Mouse (Mus musculus) natural killer cell, adult 2 months (primary cell): ENCODE measurements around the gene Ccr7.

Source experiments
- DNase-seq, 2 experiments: peaks; one replicate each; pipeline ENCODE4 v3.0.0; 2022; ENCODE audit warnings: low spot score in 2 of 2

Gene Ccr7

DNA sequence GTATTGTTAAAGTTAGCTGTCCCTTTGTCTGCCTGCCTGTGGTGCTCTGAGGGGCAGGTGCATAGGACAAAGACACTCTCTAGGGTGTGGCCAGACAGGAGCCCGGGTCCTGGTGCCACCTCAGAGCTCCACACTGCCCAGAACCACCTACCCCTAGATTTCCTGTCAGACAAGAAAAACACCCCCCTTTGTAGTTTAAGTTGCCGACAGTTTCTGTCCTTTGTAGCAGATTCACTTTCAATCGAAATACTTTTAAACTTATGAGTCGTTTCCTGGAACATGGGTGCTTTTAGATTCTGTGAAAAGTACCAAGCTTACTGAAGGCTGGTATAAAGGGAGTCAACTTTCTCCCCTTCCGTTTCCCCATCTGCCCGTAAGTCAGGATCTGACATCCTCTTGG, 38.9 kb downstream of the Ccr7 start:
- DNase-seq = peak in 1 of 2 experiments; percentile 29

GRCm38 (mm10) chr11:99113111-99113510, 41.8 kb downstream of the Ccr7 start:
- DNase-seq = no peak

GRCm38 (mm10) chr11:99112700-99113099, 42.2 kb downstream of the Ccr7 start:
- no peak for DNase-seq

- no peak for DNase-seq
Observed at GRCm38 (mm10) chr11:99111631-99112030, 43.2 kb downstream of the Ccr7 start.

GRCm38 (mm10) chr11:99111155-99111554, 43.7 kb downstream of the Ccr7 start:
- DNase-seq = no peak

- DNase-seq = no peak
Observed at GRCm38 (mm10) chr11:99110370-99111110, 44.3 kb downstream of the Ccr7 start.

GRCm38 (mm10) chr11:99108296-99108695, 46.6 kb downstream of the Ccr7 start:
- no peak for DNase-seq

DNA sequence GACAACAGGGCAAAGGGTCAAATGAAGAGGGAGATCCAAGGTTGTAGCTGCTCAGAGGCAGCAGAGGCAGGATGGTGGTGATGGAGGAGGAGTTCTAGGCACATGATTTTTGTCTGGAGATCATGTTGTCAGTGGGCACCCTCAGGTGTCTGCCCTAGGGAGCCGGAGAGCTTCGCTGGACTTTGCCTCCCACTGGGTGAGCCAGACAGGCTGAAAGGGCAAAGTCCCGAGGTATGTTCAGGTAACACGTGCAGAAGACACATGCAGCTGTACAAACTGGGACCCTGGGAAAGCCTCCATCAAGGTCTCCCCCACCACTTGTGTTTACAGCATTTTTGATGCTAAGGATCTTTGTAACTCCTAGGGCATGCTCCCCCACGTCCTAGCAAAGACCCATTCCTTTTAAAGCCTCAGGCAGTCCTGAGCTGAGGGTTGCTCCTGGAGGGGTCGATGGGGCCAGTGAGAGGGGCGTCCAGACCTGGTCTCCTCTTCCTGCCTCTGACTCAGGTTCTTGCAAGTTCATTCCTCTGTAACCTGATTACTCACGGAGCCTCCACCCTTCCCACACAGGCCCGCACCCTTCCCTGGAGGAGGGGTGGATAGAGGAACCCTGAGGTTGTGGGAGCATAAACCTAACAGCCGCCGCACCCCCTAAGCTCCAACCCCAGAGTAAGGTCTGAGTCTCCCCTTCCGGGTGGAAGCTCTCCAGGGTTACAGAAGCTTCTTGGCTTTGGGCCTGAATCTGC, 48.7 kb downstream of the Ccr7 start:
- DNase-seq = no peak

DNA sequence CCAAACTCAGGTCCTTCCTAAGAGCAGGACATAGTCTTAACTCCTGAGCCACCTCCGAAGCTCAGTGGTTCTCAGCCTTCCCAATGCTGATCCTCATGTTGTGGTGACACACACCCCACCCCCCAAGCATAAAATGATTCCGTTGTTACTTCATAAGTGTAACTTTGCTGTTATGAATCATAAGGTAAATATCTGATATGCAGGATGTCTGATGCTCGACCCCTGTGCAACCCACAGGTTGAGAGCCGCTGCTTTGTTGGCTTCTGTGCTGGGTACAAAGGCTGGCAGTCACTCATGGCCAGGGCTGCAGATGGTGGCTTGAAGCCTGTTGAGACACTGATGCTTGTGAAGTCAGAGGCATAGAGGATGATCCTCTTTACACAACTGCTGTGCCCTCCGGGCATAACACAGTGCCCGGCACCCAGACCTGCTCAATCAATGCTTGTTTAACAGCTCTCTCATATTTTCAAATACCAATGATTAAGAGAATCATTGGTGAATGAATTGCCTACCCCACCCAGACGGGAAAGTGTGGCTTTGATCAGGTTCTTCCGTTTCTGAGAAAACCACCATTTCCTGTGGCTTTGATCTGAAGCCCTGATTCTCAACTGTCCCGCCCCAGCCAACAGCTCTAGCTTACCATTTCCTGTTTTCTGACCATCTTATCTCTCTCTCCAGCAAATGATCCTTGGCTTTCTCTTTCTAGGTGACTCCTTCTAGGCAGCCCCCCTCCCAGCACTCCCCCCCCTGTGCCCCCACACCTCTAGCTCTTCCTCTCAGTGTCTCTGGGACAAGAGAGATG, 50.1 kb downstream of the Ccr7 start:
- DNase-seq = peak; percentile 78 to 82

DNA sequence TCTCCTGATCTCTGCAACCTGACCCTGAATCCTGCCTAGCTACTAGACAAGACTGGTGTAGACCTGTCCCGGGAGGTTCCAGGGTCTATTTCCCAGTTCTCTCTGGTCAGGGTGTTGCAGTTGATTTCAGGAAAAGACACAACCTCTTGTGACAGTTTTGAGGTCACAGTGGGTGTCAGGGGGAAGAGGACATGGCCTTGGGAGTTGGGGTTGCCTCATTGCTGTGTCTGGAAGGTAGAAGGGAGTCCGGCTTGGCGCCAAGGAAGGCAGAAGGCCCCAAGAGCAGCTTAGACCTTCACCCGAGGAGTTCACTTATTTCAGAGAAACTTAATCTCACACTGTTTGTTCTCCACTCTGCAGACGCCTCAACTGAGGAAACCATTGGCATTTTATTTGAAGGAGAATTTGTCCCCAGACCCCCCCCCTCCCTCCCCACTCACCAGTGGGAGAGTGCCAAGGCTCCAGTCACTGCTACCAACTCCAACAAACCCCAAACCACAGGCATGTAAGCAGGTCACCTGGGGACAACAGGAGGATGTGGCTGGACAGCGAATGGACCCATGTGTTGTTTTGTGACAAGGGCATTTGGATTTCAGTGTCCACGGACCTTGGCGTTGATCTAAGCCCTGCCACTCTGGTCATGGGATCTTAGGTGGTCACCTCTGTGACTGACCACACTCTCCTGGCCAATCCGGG, 52.2 kb downstream of the Ccr7 start:
- no peak for DNase-seq

- no peak for DNase-seq
Observed at GRCm38 (mm10) chr11:99101693-99102092, 53.2 kb downstream of the Ccr7 start.

GRCm38 (mm10) chr11:99100215-99100614, 54.7 kb downstream of the Ccr7 start:
- DNase-seq = no peak

GRCm38 (mm10) chr11:99099516-99099915, 55.4 kb downstream of the Ccr7 start:
- no peak for DNase-seq

DNA sequence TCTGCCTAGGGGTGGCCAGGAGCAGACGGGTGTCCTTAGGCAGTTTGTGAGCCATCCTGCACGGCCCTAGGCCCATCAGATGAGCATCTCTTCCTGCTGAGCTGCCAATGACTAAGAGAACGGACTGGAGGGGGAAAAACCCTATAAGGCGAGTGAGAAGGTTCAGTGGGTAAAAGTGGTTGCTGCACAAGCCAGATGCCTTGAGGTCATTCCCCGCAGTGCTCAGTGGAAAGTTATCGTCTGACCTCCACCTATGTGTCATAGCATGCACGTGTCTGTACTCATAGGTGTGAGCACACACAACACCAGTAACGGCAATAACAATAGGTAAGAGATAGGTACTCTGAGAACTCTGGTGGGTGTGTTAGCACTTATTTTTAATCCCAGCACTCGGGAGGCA, 56.0 kb downstream of the Ccr7 start:
- DNase-seq = no peak

DNA sequence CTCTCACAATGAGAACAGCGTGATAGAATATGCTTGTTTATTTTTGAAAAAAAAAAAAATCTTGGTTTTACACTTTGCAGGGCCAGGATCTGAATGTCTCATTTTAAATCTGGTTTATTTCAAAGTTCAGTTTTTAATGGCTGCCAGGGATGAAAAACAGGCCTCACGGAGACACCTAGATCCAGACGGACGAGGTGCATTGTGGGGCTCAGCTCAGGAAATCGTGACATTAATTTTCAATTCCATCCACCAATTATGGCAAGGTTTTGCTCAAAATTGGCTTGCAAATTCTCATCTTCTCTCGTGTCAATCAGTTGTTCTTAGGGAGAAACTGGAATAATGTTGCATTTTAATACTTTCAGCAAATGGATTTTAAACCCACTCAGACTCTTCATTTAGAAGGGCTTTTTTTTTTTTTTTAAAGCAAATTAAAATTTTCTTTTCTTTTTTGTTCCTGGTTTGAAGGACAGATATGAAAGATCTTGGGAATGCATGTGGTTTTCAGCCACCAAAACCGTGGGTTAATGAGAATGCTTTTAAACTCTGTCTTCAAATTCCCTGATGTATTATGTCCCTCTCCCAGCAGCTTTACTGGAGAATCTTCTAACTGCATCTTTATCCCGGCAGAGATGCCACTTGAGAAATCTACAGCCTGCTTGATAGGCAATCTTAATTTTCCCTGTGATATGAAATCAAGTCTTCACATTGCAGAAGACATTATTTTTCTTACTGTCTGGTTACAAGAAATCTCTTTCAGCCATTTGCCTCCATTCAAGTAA, 57.7 kb downstream of the Ccr7 start:
- DNase-seq = no peak

DNA sequence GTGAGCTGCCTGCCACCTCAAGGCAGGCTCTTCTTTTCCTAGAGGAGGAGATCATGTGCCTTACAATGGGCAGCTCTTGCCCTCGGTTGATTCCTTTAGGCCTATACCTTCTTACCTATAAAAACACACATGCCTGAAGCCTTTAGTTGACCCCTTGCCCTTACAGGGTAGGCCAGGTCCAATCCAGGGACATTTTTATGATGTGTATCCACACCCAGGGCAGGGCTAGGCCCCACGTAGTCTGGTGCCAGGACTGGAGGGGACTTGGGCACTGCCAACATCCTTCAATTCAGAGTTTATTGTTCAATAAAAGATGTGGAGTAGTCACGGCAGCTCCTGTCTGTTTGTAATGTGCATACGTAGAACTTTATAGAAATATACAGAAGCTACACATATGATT, 58.5 kb downstream of the Ccr7 start:
- DNase-seq = no peak

GRCm38 (mm10) chr11:99095759-99096158, 59.1 kb downstream of the Ccr7 start:
- DNase-seq = no peak

DNA sequence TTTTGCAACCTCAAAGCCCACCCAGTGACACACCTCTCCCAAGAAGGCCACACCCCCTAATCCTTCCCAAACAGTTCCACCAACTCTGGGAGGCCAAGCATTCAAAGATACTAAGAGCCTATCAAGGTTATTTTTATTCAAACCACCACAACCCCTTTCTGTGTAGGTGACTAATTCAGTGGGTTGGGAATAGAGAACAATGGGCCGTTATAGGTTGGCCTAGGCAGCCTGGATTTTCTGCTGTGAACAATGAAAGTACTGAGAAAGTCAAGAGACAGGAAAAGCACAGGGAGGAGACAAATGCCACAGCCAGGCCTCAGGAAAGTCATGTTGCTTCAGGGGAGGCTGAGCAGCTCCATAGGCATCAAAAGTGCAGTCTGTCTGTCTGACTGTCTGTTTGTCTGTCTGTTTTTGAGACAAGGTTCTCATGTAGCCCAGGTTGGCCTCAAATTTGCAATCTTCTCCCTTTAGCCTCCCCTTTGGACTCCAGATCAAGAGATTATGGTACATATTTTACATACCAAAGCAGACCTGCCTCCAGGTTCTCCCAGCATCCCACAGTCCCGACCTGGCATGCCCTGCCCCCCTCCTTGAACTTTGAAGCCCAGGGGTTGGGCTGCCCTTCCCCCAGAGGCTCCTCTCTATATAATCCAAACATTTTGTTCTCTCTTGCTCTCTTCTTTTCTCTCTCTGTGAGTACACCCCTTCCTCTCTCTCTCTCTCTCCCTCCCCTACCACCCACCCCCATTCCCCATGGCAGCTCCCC, 59.8 kb downstream of the Ccr7 start:
- no peak for DNase-seq
